Mouse (Mus musculus) hindbrain, embryonic 12.5 days (tissue): ENCODE results near the gene Lcp2. TPM values are rescaled to one million over a fixed set of nuclear protein-coding genes. Genes with fewer than 3 reads are reported as not detected.

Experiments used
- ATAC-seq: fragments of 200-750 bp; cut with Nextera tagmentation; 2 replicates; pipeline ENCODE4 v1.8.0; 2017; ENCODE audit warnings: moderate TSS enrichment; ENCODE audit not compliant: low FRiP score
- H3K27ac ChIP-seq: fragments of 300-500 bp; sonication (generic); 2 replicates; pipeline ENCODE4 v1.5.1; 2016; ENCODE audit warnings: mild to moderate bottlenecking
- H3K27me3 ChIP-seq: fragments of 300-500 bp; sonication (generic); 2 replicates; pipeline ENCODE4 v1.6.1; 2016; ENCODE audit warnings: mild to moderate bottlenecking
- H3K36me3 ChIP-seq: fragments of 300-500 bp; sonication (generic); 2 replicates; pipeline ENCODE4 v1.6.1; 2016; ENCODE audit warnings: mild to moderate bottlenecking
- H3K4me1 ChIP-seq: fragments of 300-500 bp; sonication (generic); 2 replicates; pipeline ENCODE4 v1.6.1; 2016
- H3K4me2 ChIP-seq: fragments of 300-500 bp; sonication (generic); replicated peaks from 2 replicates; pipeline ENCODE4 v1.6.1; 2016; ENCODE audit warnings: mild to moderate bottlenecking
- H3K4me3 ChIP-seq: fragments of 300-500 bp; sonication (generic); 2 replicates; pipeline ENCODE4 v1.5.1; 2016; ENCODE audit warnings: mild to moderate bottlenecking
- H3K9ac ChIP-seq: fragments of 300-500 bp; sonication (generic); 2 replicates; pipeline ENCODE4 v1.6.1; 2016; ENCODE audit warnings: mild to moderate bottlenecking, moderate library complexity
- H3K9me3 ChIP-seq: fragments of 300-500 bp; sonication (generic); replicated peaks from 2 replicates; pipeline ENCODE4 v1.6.1; 2016; ENCODE audit warnings: mild to moderate bottlenecking
- WGBS: fragments of 180-500 bp; shearing (Covaris S2); methylation state at CpG from one replicate; pipeline ENCODE4 v1.1.7; 2016; 5-methylcytosine and 5-hydroxymethylcytosine counted together
- polyA plus RNA-seq: library from polyadenylated mRNA; unstranded; fragments of >200 nt; fragmentation: Nextera tagmentation; extraction: Ambion mirVana; gene quantifications from 2 replicates; pipeline ENCODE4 v1.2.1, GENCODE M21; 2016

Lcp2 gene
- polyA plus RNA-seq, 1 experiment from 2014 or later, result 1.8 TPM

- H3K27ac ChIP-seq, result no peak overlapping the region
- WGBS, result 69% methylated on average over 6 of the region's 6 CpGs
- no peak overlapping the region for H3K9ac ChIP-seq
- H3K36me3 ChIP-seq, result no peaks in the 10 kb centered on the region
- H3K4me1 ChIP-seq, result no peaks in the 10 kb centered on the region
- H3K27me3 ChIP-seq, result no peaks in the 10 kb centered on the region
- H3K4me3 ChIP-seq, result no peak overlapping the region
- H3K4me2 ChIP-seq, result no peak overlapping the region
- no peak for ATAC-seq
- no peaks in the 10 kb centered on the region for H3K9me3 ChIP-seq
Measured at GRCm38 (mm10) chr11:34012007-34012652, 34.6 kb upstream of the Lcp2 start.

- 91% methylated on average over 1 of the region's 1 CpGs for WGBS
- Histone ChIP-seq H3K27me3 (no peaks in the 10 kb centered on the region), H3K36me3 (no peaks in the 10 kb centered on the region), H3K9ac (no peak overlapping the region), H3K4me1 (no peaks in the 10 kb centered on the region), H3K4me3 (no peak overlapping the region), H3K27ac (no peak overlapping the region), H3K4me2 (no peak overlapping the region), H3K9me3 (no peaks in the 10 kb centered on the region)
- no peak for ATAC-seq
Measured at GRCm38 (mm10) chr11:34025091-34025490, 21.6 kb upstream of the Lcp2 start.

GRCm38 (mm10) chr11:34029658-34030057 lies 17.1 kb upstream of the Lcp2 start:
- no peak overlapping the region for H3K4me3 ChIP-seq
- 75% methylated on average over 5 of the region's 5 CpGs for WGBS
- H3K27me3 ChIP-seq, result no peaks in the 10 kb centered on the region
- H3K9ac ChIP-seq, result no peak overlapping the region
- no peaks in the 10 kb centered on the region for H3K36me3 ChIP-seq
- H3K4me2 ChIP-seq, result no peak overlapping the region
- no peak overlapping the region for H3K27ac ChIP-seq
- H3K9me3 ChIP-seq, result no peaks in the 10 kb centered on the region
- H3K4me1 ChIP-seq, result no peaks in the 10 kb centered on the region
- no peak for ATAC-seq

- no peak overlapping the region for H3K4me2 ChIP-seq
- H3K9ac ChIP-seq, result no peak overlapping the region
- no peaks in the 10 kb centered on the region for H3K36me3 ChIP-seq
- no peak overlapping the region for H3K4me3 ChIP-seq
- H3K27me3 ChIP-seq, result no peaks in the 10 kb centered on the region
- 73% methylated on average over 8 of the region's 8 CpGs for WGBS
- no peaks in the 10 kb centered on the region for H3K9me3 ChIP-seq
- no peaks in the 10 kb centered on the region for H3K4me1 ChIP-seq
- ATAC-seq, result no peak
- no peak overlapping the region for H3K27ac ChIP-seq
Measured at GRCm38 (mm10) chr11:34031015-34031805, 15.5 kb upstream of the Lcp2 start.

GRCm38 (mm10) chr11:34034008-34034505 lies 12.7 kb upstream of the Lcp2 start:
- Histone ChIP-seq H3K27me3 (no peaks in the 10 kb centered on the region), H3K9me3 (no peaks in the 10 kb centered on the region), H3K4me2 (no peak overlapping the region), H3K27ac (no peak overlapping the region), H3K9ac (no peak overlapping the region), H3K36me3 (no peaks in the 10 kb centered on the region), H3K4me1 (no peaks in the 10 kb centered on the region), H3K4me3 (no peak overlapping the region)
- ATAC-seq, result no peak
- WGBS, result 95% methylated on average over 5 of the region's 5 CpGs

GRCm38 (mm10) chr11:34034794-34035193 lies 11.9 kb upstream of the Lcp2 start:
- H3K9ac ChIP-seq, result no peak overlapping the region
- no peak overlapping the region for H3K4me2 ChIP-seq
- H3K4me1 ChIP-seq, result no peaks in the 10 kb centered on the region
- ATAC-seq, result no peak
- no peak overlapping the region for H3K4me3 ChIP-seq
- no peaks in the 10 kb centered on the region for H3K36me3 ChIP-seq
- H3K27me3 ChIP-seq, result no peaks in the 10 kb centered on the region
- 75% methylated on average over 2 of the region's 2 CpGs for WGBS
- H3K9me3 ChIP-seq, result no peaks in the 10 kb centered on the region
- no peak overlapping the region for H3K27ac ChIP-seq

GRCm38 (mm10) chr11:34035909-34036658 lies 10.6 kb upstream of the Lcp2 start:
- Histone ChIP-seq H3K9ac (no peak overlapping the region), H3K4me2 (no peak overlapping the region), H3K9me3 (no peaks in the 10 kb centered on the region), H3K27ac (no peak overlapping the region), H3K36me3 (no peaks in the 10 kb centered on the region), H3K4me1 (no peaks in the 10 kb centered on the region), H3K27me3 (no peaks in the 10 kb centered on the region), H3K4me3 (no peak overlapping the region)
- ATAC-seq, result no peak
- WGBS, result 91% methylated on average over 5 of the region's 5 CpGs

GRCm38 (mm10) chr11:34040061-34040460 lies 6.7 kb upstream of the Lcp2 start:
- H3K9me3 ChIP-seq, result no peaks in the 10 kb centered on the region
- no peak overlapping the region for H3K9ac ChIP-seq
- ATAC-seq, result no peak
- no peak overlapping the region for H3K4me3 ChIP-seq
- no peaks in the 10 kb centered on the region for H3K27me3 ChIP-seq
- H3K4me2 ChIP-seq, result no peak overlapping the region
- H3K36me3 ChIP-seq, result no peaks in the 10 kb centered on the region
- no peak overlapping the region for H3K27ac ChIP-seq
- H3K4me1 ChIP-seq, result no peaks in the 10 kb centered on the region
- 85% methylated on average over 5 of the region's 5 CpGs for WGBS

GRCm38 (mm10) chr11:34042808-34043207 lies 3.9 kb upstream of the Lcp2 start:
- Histone ChIP-seq H3K36me3 (no peaks in the 10 kb centered on the region), H3K4me1 (no peaks in the 10 kb centered on the region), H3K4me3 (no peak overlapping the region), H3K27me3 (no peaks in the 10 kb centered on the region), H3K27ac (no peak overlapping the region), H3K4me2 (no peak overlapping the region), H3K9ac (no peak overlapping the region), H3K9me3 (no peaks in the 10 kb centered on the region)
- 78% methylated on average over 1 of the region's 1 CpGs for WGBS
- no peak for ATAC-seq

GRCm38 (mm10) chr11:34047542-34047937 lies 820 bp downstream of the Lcp2 start:
- no peaks in the 10 kb centered on the region for H3K4me1 ChIP-seq
- 90% methylated on average over 5 of the region's 5 CpGs for WGBS
- no peak overlapping the region for H3K9ac ChIP-seq
- no peaks in the 10 kb centered on the region for H3K9me3 ChIP-seq
- H3K27me3 ChIP-seq, result no peaks in the 10 kb centered on the region
- H3K4me2 ChIP-seq, result no peak overlapping the region
- H3K36me3 ChIP-seq, result no peaks in the 10 kb centered on the region
- no peak for ATAC-seq
- H3K4me3 ChIP-seq, result no peak overlapping the region
- no peak overlapping the region for H3K27ac ChIP-seq

- no peak overlapping the region for H3K4me3 ChIP-seq
- no peak for ATAC-seq
- H3K9me3 ChIP-seq, result no peaks in the 10 kb centered on the region
- H3K36me3 ChIP-seq, result no peaks in the 10 kb centered on the region
- WGBS, result 91% methylated on average over 8 of the region's 8 CpGs
- H3K9ac ChIP-seq, result no peak overlapping the region
- H3K27ac ChIP-seq, result no peak overlapping the region
- H3K4me2 ChIP-seq, result no peak overlapping the region
- H3K27me3 ChIP-seq, result no peaks in the 10 kb centered on the region
- H3K4me1 ChIP-seq, result no peaks in the 10 kb centered on the region
Measured at GRCm38 (mm10) chr11:34048375-34049124, 1.8 kb downstream of the Lcp2 start.

- Histone ChIP-seq H3K27ac (no peak overlapping the region), H3K4me3 (no peak overlapping the region), H3K9me3 (no peaks in the 10 kb centered on the region), H3K4me1 (no peaks in the 10 kb centered on the region), H3K9ac (no peak overlapping the region), H3K4me2 (no peak overlapping the region), H3K36me3 (no peaks in the 10 kb centered on the region), H3K27me3 (no peaks in the 10 kb centered on the region)
- no peak for ATAC-seq
- 93% methylated on average over 1 of the region's 1 CpGs for WGBS
Measured at GRCm38 (mm10) chr11:34049125-34049379, 2.3 kb downstream of the Lcp2 start.
